Mouse (Mus musculus): ENCODE measurements at regions not wholly inside any gene's neighbourhood (a gene's known extent, or its start where the extent isn't known, plus 50 kb on each side); places are given as distances from the start of the nearest gene placed in this dataset.

- no peak for DNase-seq
These were observed 152.1 kb upstream of the Slco6d1 start for GRCm38 (mm10) chr1:98268853-98269252.

GRCm38 (mm10) chr1:98270212-98270611 lies 150.7 kb upstream of the Slco6d1 start:
- DNase-seq, result no peak

- DNase-seq, result no peak
These were observed 146.8 kb upstream of the Slco6d1 start for GRCm38 (mm10) chr1:98273966-98274616.

- peak; percentile 19 for DNase-seq
These were observed 145.4 kb upstream of the Slco6d1 start for GRCm38 (mm10) chr1:98275524-98275923.

- no peak for DNase-seq
These were observed 141.4 kb upstream of the Slco6d1 start for GRCm38 (mm10) chr1:98279446-98280048.

- DNase-seq, result no peak
These were observed 140.5 kb upstream of the Slco6d1 start for GRCm38 (mm10) chr1:98280263-98281052.

GRCm38 (mm10) chr1:98281053-98281770 lies 139.7 kb upstream of the Slco6d1 start:
- DNase-seq, result no peak

GRCm38 (mm10) chr1:98281771-98282149 lies 139.2 kb upstream of the Slco6d1 start:
- DNase-seq, result no peak

- DNase-seq, result no peak
These were observed 117.8 kb upstream of the Slco6d1 start for GRCm38 (mm10) chr1:98303166-98303565.

GRCm38 (mm10) chr1:98306363-98306762 lies 114.6 kb upstream of the Slco6d1 start:
- no peak for DNase-seq

- no peak for DNase-seq
These were observed 113.4 kb upstream of the Slco6d1 start for GRCm38 (mm10) chr1:98307519-98307918.

- DNase-seq, result no peak
These were observed 111.0 kb upstream of the Slco6d1 start for GRCm38 (mm10) chr1:98309894-98310293.

- DNase-seq, result peak; percentile 10
These were observed 70.8 kb upstream of the Slco6d1 start for GRCm38 (mm10) chr1:98350095-98350549.

- no peak for DNase-seq
These were observed 70.2 kb upstream of the Slco6d1 start for GRCm38 (mm10) chr1:98350725-98351124.

GRCm38 (mm10) chr1:98351530-98351929 lies 69.4 kb upstream of the Slco6d1 start:
- DNase-seq, result no peak
